Mouse (Mus musculus) Patski (cell line): Measurements from ENCODE around the gene Zfp988. TPM values are rescaled to one million over a fixed set of nuclear protein-coding genes. Genes with fewer than 3 reads are reported as not detected.
"Not testable (repeated sequence)": the region's sequence is repeated elsewhere in the genome, so short reads cannot be mapped to it uniquely, and the experiment has no call there.

Experiments used
- ATAC-seq: fragments of 100-300 bp; one replicate; pipeline ENCODE4 v1.8.0; 2021
- CTCF ChIA-PET: fragments of 350-600 bp; sonication (Branson Sonifier 250); formaldehyde crosslinking; loops from one replicate; lab custom pipeline; 2022; ENCODE audit warnings: inconsistent platforms; lab: Charles Lee
- POLR2A ChIA-PET: fragments of 350-600 bp; sonication (Branson Sonifier 250); formaldehyde crosslinking; loops from one replicate; lab custom pipeline; 2022; ENCODE audit warnings: antibody characterized with exemption, inconsistent platforms; lab: Charles Lee
- DNase-seq: peaks from one replicate; pipeline ENCODE4 v3.0.0-alpha.2; 2011; ENCODE audit warnings: low read depth, low spot score
- H3K27me3 ChIP-seq: fragments of 371-371 bp; one replicate; pipeline ENCODE4 v1.5.1; 2021
- in situ Hi-C: fragments of 300-500 bp; cut with MboI; formaldehyde crosslinking; loops from 3 replicates; pipeline ENCODE4 v1.11.1; 2018; ENCODE audit warnings: low pct_unique_long_range_greater_than_20kb, mixed read lengths
- polyA plus RNA-seq: library from polyadenylated mRNA; unstranded; gene quantifications from one replicate; pipeline ENCODE4 v1.2.3, GENCODE M21; 2021

Gene Zfp988
- 0.09 TPM for polyA plus RNA-seq

DNA sequence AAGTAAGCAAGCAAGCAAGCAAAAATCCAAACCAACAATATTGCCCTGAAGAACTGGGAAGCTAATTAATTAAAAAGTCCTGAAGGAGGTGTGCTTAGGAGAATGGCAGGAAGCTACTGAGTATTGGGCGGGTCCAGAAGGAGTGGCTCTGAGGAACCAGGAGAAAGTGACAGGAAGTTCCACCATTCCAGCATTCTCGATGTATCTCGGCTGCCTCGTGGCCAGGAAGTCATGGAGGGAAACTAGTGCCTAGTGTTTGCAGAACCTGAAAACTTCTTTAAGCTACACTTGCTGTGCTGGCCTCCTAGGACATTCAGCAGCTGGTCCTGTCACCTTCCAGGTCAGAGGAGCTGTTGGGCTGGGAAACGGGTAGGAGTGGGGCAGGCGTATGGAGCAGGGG, at the start of gene Zfp988:
Gene Zfp988 (plus strand): TSS at position 239 of the 400 bp plus-strand sequence.
- CTCF ChIA-PET, ATAC-seq, H3K27me3 ChIP-seq, in situ Hi-C loops, POLR2A ChIA-PET, DNase-seq: not testable (repeated sequence)

DNA sequence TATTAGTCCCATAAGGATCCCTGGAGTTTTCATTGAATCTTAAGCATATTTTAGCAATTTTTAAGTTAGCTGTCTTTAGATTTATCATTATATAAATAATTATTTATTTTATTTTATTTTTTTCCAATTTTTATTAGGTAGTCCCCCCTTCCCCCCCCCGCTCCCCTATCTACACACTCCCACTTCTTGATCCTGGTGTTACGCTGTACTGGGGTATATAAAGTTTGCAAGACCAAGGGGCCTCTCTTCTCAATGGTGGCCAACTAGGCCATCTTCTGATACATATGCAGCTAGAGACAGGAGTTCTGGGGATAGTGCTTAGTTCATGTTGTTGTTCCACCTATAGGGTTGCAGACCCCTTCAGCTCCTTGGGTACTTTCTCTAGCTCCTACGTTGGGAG, 42.8 kb upstream of the Zfp988 start:
- ATAC-seq, H3K27me3 ChIP-seq, POLR2A ChIA-PET, CTCF ChIA-PET, DNase-seq, in situ Hi-C loops: not testable (repeated sequence)

DNA sequence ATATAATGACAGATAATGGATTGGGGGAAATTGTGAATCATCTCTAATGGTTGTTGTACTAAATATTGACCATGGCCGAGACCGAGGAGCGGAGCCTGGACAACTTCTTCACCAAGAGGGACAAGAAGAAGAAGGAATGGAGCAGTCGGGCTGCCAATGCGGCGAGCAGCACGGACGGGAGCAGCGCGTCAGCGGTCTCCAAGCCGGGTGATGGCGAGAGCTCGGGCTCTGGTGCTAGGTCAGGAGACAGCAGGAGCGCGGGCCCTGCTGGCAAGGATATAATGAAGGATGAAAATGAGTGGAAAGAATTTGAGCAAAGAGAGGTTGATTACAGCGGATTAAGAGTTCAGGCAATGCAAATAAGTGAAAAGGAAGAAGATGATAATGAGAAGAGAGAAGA, 38.2 kb upstream of the Zfp988 start:
- ATAC-seq, in situ Hi-C loops, CTCF ChIA-PET, H3K27me3 ChIP-seq, DNase-seq, POLR2A ChIA-PET: not testable (repeated sequence)

DNA sequence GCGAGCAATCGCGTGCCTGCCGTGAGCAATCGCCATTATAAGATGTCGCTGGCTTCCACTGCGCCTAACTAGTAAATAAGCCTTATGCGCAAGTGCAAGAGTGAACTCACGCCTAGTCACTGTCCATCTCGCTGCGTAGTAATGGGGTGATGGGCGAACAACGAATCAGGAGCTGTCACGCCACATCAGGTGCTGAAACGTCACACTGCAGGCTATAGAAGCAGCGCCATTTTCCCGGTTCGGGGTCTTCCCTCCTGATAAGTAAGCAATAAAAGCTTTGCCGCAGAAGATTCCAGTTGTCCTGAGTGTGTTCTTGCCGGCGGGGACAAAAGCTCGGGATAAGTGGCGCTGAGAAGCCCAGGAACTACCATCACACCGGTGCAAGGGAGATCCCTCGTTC, 36.7 kb upstream of the Zfp988 start:
- ATAC-seq, in situ Hi-C loops, POLR2A ChIA-PET, H3K27me3 ChIP-seq, DNase-seq, CTCF ChIA-PET: not testable (repeated sequence)

DNA sequence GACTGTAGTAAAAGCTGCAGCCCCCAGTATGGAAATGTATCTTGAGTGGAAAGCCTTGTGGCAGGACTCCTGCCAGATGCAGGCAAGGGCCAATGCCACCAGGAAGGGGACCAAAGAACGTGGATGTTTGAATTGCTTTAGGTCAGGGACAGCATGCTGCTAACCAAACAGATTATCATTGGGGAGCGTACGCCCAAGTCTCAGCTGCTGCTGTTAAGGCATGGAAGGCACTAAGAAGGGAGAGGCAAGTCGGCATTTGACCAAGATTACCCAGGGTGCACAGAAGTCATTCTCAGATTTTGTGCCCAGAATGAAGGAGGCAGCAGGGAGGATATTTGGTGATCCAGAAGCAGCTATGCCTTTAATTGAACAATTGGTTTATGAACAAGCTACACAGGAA, 35.4 kb upstream of the Zfp988 start:
- in situ Hi-C loops, DNase-seq, POLR2A ChIA-PET, ATAC-seq, CTCF ChIA-PET, H3K27me3 ChIP-seq: not testable (repeated sequence)

DNA sequence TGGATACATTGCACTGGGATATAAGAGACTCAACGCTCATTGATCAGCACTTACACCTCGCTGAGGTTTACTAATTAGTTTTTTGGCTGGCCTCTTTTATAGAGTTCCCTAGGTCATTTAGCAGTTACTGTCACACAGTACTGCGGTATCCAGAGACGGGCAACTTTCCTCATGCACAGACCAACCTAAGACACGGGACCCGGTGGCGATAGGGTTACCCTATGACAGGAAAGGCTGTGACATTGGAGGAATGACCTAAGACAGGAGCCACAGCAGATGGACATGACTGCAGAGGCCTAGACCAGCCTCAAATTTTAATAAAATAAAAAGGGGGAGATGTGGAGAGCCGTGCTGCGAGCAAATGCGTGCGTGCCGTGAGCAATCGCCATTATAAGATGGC, 33.9 kb upstream of the Zfp988 start:
- ATAC-seq, H3K27me3 ChIP-seq, DNase-seq, CTCF ChIA-PET, in situ Hi-C loops, POLR2A ChIA-PET: not testable (repeated sequence)

DNA sequence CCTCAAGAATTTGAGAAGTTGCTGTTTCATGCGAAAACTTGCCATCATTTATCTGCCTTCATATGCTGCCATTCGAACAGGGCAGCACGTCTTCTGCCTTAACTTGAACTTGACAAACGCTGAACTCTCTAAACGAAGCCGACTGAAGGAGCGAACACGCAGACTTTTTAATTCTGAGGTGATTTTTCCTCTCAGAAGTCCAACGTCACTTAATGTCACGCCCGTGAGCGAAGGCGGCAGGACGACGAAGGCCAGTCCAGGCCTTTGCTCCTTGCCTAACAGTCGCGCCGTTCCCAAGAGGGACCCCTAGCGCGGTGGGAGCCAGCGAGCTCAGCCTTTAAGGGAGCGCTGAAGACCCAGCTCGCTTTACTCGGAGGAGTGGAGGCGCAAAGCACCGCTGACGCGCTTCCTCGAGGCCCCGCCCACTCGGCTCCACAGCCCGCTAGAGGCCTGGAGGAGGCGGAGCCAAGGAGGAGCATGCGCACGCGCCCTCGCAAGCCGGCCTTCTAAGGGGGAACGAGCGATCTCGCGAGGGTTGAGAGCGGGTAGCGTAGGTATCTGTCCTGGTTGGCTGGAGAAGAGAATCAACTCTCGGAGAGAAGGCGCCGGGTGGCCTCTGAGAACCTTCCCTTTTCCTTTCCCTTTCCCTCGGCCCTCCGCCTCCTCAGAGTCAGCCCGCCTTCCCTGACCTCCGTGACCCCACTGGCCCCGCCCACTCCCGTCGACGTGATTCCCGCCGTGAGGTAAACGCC, 30.3 kb upstream of the Zfp988 start:
- DNase-seq, H3K27me3 ChIP-seq, CTCF ChIA-PET, in situ Hi-C loops, ATAC-seq, POLR2A ChIA-PET: not testable (repeated sequence)

DNA sequence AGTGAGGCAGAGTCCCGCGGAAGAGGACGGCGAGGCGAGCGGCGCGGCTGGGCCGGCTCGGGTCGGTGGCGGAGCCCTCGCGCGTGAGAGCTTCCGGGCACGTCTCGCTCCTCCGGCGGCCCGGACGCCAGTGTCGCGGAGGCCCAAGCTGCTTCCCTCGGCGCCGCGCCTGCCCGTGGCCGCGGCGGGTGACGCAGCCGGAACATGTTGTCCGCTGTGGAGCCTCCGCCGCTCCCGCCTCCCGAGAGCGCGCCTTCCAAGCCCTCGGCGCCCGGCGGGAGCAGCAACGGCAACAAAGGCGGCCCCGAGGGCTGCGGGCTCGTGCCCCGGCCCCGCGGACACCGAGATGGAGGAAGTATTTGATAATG, 29.7 kb upstream of the Zfp988 start:
- in situ Hi-C loops, ATAC-seq, POLR2A ChIA-PET, DNase-seq, H3K27me3 ChIP-seq, CTCF ChIA-PET: not testable (repeated sequence)

DNA sequence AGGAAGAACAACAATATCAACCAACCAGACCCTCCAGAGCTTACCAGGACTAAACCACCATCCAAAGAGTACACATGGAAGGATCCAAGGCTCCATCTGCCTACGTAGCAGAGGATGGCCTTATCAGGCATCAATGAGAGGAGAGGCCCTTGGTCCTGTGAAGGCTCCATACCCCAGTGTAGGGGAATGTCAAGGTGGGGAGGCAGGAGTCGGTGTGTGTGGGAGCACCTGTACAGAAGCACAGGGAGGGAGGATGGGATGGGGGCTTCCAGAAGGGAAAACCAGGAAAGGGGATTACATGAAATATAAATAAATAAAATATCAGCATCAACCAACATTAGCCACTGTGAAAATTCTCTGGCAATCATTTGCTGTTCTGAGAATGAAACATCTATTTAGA, 25.1 kb upstream of the Zfp988 start:
- POLR2A ChIA-PET, H3K27me3 ChIP-seq, ATAC-seq, in situ Hi-C loops, DNase-seq, CTCF ChIA-PET: not testable (repeated sequence)

DNA sequence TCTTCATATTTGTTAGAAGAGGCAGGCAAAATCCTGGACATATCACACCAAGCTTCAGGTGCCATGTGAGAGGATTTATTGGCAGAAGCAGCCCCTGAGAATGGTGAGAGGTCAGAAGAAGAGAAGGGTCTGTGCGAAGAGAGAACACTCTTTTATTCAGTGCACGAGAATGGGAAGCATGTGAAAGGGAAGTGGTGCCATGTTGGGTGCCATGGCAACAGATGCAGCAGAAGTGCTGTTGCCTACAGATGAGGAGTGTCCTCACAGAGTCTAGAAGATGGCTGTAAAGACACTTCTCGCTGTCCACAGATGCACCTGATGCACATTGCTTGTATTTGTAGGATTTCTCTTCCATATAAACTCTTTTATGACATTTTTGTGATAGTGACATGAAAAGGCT, 6.9 kb upstream of the Zfp988 start:
- in situ Hi-C loops, CTCF ChIA-PET, ATAC-seq, DNase-seq, H3K27me3 ChIP-seq, POLR2A ChIA-PET: not testable (repeated sequence)

DNA sequence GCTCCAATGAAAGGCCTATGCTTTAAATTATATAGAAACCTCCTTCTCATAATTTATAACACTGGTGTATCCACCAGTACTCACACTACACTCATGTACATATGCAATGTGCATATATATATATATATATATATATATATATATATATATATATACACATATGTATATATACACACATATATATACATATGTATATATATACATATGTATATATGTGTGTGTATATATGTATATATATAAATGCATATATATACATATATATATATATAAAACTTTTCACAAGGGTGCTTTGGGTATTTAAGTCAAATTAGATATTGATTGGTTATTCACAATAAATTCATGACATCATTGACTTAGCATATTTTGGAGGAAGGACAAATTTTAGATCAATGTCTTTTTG, 3.1 kb upstream of the Zfp988 start:
- CTCF ChIA-PET, in situ Hi-C loops: not testable (repeated sequence)

DNA sequence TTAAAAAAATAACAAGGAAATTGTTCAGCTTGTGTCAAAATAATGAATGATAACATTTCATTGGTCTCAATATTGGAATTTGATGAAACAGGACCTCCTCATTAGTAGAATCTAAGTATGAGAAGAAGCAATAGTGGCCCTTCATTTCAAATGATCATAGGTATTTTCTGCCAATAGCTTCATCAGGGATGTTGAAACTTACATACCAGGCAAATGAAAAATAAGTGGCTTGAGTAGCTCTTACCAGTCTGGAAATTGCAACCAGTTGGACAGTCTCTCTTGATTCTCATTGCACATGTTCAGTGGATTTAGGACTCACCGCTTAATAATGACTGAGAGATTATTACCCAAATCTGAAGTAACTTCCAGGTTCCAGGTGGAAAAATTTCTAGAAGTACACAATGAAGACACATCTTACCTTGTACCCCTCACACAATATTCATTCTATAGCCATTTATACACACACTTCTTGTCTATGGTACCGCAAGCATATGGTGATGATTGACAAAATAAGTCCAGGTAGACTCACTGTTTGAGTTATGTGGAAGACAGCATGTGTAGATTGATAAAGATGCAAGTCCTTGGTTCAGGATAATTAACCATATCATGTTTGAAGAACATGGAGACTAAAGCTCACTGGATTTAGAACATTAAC, 29.7 kb downstream of the Zfp988 start:
- in situ Hi-C loops: loop anchor here (25.0 kb wide), 2 partner anchors 177 to 1798 kb away; no protein-coding TSS in a partner anchor
- POLR2A ChIA-PET, ATAC-seq, DNase-seq, H3K27me3 ChIP-seq, CTCF ChIA-PET: not testable (repeated sequence)

More for the DNA sequence above, 3.1 kb upstream of the Zfp988 start:
- POLR2A ChIA-PET, ATAC-seq, H3K27me3 ChIP-seq, DNase-seq: not testable (repeated sequence)

DNA sequence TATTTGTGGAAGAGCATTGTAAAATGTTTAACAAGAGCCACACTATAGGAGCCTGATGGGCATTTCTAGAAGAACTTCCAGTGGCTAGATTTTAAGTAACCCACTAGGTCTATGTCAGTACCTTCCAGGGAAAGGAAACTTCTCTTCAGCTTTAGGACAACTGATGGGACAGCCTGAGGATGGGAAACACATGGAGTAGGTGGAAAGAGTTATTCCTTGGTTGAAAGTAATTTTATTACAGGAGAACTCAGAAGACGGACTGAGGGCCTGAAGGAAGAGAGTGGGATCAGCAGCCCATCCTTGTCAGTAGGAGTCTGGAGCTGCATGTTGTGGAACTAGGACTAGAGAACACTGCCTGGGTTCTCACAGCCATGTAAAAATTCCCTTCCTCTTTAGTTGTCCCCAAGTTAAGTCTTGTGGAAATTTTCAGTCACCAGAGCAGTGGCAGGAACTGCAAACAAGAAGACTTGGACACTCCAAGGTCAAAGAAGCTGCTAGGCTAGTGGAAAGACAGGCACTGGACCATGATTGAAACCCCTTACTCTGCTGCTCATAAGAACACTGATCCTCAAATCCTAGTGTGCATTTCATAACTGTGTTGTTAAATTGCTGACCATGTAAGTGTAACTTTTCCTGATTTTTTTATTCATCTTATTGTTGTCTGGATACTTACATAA, 30.4 kb downstream of the Zfp988 start:
- H3K27me3 ChIP-seq, DNase-seq, CTCF ChIA-PET, POLR2A ChIA-PET, ATAC-seq: not testable (repeated sequence)
- in situ Hi-C loops: loop anchor here (25.0 kb wide), 2 partner anchors 176 to 1799 kb away; no protein-coding TSS in a partner anchor

DNA sequence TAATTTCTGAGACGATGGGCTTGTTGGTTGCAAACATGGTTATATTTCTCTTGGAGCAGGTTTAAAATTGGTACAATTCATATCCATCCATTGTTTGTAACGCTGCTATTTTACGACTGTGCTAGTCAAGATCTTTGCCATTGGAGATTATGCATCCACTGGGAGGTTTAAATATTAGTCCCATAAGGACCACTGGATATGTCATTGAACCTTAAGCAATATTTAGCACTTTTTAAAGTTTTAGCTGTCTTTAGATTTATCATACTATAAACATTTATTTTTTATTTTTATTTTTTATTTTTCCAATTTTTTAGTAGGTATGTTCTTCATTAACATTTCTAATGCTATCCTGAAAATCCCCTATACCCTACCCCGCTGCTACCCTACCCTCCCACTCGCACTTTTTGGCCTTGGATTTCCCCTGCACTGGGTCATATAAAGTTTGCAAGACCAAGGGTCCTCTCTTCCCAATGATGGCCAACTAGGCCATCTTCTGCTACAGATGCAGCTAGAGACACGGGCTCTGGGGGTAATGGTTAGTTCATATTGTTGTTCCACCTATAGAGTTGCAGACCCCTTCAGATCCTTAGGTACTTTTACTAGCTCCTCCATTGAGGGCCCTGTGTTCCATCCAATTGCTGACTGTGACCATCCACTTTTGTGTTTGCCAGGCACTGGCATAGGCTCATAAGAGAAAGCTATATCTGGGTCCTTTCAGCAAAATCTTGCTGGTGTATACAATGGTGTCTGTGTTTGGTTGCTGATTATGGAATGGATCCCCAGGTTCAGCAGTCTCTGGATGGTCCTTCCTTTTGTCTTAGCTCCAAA, 31.1 kb downstream of the Zfp988 start:
- CTCF ChIA-PET, ATAC-seq, H3K27me3 ChIP-seq, POLR2A ChIA-PET, DNase-seq: not testable (repeated sequence)
- in situ Hi-C loops: loop anchor here (25.0 kb wide), 2 partner anchors 176 to 1799 kb away; no protein-coding TSS in a partner anchor
